Mouse (Mus musculus): Measurements from ENCODE around the gene Dnm1. TPM values are rescaled to one million over a fixed set of nuclear protein-coding genes. Genes with fewer than 3 reads are reported as not detected.

Gene Dnm1
- polyA plus RNA-seq, 1 experiment from 2014 or later: 31.9 TPM

GRCm38 (mm10) chr2:32317791-32318417 is 35.2 kb downstream of the Dnm1 start:
- peaks cover 76% of the 10 kb centered on the region for H3K4me1 ChIP-seq
- peaks cover 20% of the 10 kb centered on the region for H3K36me3 ChIP-seq
- peak overlapping the region; percentile 100 for H3K27ac ChIP-seq
- peak; percentile 87 for ATAC-seq (ENCODE audit: insufficient number of reproducible peaks, insufficient read depth, low FRiP score, low TSS enrichment, low read depth)
- peak overlapping the region; percentile 60 for H3K4me3 ChIP-seq
- no peaks in the 10 kb centered on the region for H3K27me3 ChIP-seq
- peak overlapping the region; percentile 92 for H3K9ac ChIP-seq
- H3K4me2 ChIP-seq: peak overlapping the region; percentile 82
- 4% methylated on average over 19 of the region's 19 CpGs for WGBS
- no peaks in the 10 kb centered on the region for H3K9me3 ChIP-seq

DNA sequence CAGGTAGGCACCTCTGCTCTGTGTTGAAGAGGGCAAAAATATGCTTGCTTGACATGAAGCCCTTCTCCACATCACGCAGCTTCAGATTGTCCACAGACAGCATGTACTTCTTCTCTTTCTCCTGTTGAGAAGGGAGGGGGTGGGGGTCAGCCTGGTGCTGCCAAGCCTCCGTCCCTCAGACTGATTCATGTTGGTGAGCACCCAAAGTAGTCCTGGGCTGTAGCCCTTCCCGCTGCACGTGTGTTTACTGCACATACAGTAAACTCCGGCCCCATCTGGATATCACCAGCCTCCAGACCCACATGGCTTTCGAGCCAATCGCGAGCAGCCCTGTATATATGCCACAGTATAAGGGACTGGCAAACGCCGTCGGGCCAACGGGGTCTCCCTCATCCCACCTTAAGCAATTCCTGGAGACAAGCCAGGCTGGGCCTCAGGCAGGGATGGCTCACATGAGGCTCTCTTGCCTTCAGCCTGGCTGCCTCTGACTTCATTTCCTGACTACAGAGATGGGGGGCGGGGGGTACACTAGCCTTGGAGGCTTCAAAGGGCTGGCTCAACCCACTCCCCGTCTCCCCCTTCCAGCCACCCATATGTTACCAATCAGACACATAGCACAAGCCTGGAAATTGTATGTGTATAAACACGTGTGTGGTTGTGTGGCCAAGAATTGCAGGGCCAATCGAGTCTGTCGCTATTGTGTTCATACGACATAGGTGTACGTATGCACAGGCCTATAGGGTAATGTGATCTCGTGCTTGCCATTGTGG is 36.1 kb downstream of the Dnm1 start:
- peaks cover 74% of the 10 kb centered on the region for H3K4me1 ChIP-seq
- H3K36me3 ChIP-seq: peaks cover 19% of the 10 kb centered on the region
- WGBS: 24% methylated on average over 20 of the region's 20 CpGs
- peak overlapping the region; percentile 60; the same call in 1 of the 2 replicates for H3K4me3 ChIP-seq
- no peaks in the 10 kb centered on the region for H3K27me3 ChIP-seq
- peak; percentile 70 for ATAC-seq (ENCODE audit: insufficient number of reproducible peaks, insufficient read depth, low FRiP score, low TSS enrichment, low read depth)
- H3K9ac ChIP-seq: peak overlapping the region; percentile 92
- peak overlapping the region; percentile 82 for H3K4me2 ChIP-seq
- H3K9me3 ChIP-seq: no peaks in the 10 kb centered on the region
- H3K27ac ChIP-seq: peak overlapping the region; percentile 100

GRCm38 (mm10) chr2:32315751-32316150 is 37.4 kb downstream of the Dnm1 start:
- under 1% methylated on average over 8 of the region's 8 CpGs for WGBS
- ATAC-seq (ENCODE audit: insufficient number of reproducible peaks, insufficient read depth, low FRiP score, low TSS enrichment, low read depth): no peak

GRCm38 (mm10) chr2:32314831-32315230 is 38.3 kb downstream of the Dnm1 start:
- no peaks in the 10 kb centered on the region for H3K27me3 ChIP-seq
- no peaks in the 10 kb centered on the region for H3K9me3 ChIP-seq
- no peak overlapping the region for H3K4me3 ChIP-seq
- peaks cover 27% of the 10 kb centered on the region for H3K36me3 ChIP-seq
- no peak overlapping the region for H3K9ac ChIP-seq
- no peak for ATAC-seq (ENCODE audit: insufficient number of reproducible peaks, insufficient read depth, low FRiP score, low TSS enrichment, low read depth)
- peak overlapping the region; percentile 100 for H3K27ac ChIP-seq
- H3K4me2 ChIP-seq: no peak overlapping the region
- peaks cover 78% of the 10 kb centered on the region for H3K4me1 ChIP-seq
- WGBS: 93% methylated on average over 14 of the region's 14 CpGs

More at GRCm38 (mm10) chr2:32315751-32316150, 37.4 kb downstream of the Dnm1 start:
- Histone ChIP-seq H3K4me3 (0 out of 2 replicates have a peak overlapping the region, but pooled peaks have one; percentile 2), H3K27me3 (no peaks in the 10 kb centered on the region), H3K9ac (peak overlapping the region; percentile 44; the same call in 1 of the 2 replicates), H3K4me2 (peak overlapping the region; percentile 38), H3K27ac (peak overlapping the region; percentile 100), H3K4me1 (peaks cover 78% of the 10 kb centered on the region), H3K9me3 (no peaks in the 10 kb centered on the region), H3K36me3 (peaks cover 19% of the 10 kb centered on the region)

GRCm38 (mm10) chr2:32312318-32312964 is 40.7 kb downstream of the Dnm1 start:
- Histone ChIP-seq H3K27me3 (no peaks in the 10 kb centered on the region), H3K27ac (peak overlapping the region; percentile 73), H3K9me3 (no peaks in the 10 kb centered on the region), H3K36me3 (peaks cover 49% of the 10 kb centered on the region), H3K4me2 (peak overlapping the region; percentile 97), H3K4me1 (peaks cover 65% of the 10 kb centered on the region), H3K4me3 (peak overlapping the region; percentile 71), H3K9ac (peak overlapping the region; percentile 88)
- ATAC-seq (ENCODE audit: insufficient number of reproducible peaks, insufficient read depth, low FRiP score, low TSS enrichment, low read depth): peak; percentile 63
- 3% methylated on average over 55 of the region's 56 CpGs for WGBS

DNA sequence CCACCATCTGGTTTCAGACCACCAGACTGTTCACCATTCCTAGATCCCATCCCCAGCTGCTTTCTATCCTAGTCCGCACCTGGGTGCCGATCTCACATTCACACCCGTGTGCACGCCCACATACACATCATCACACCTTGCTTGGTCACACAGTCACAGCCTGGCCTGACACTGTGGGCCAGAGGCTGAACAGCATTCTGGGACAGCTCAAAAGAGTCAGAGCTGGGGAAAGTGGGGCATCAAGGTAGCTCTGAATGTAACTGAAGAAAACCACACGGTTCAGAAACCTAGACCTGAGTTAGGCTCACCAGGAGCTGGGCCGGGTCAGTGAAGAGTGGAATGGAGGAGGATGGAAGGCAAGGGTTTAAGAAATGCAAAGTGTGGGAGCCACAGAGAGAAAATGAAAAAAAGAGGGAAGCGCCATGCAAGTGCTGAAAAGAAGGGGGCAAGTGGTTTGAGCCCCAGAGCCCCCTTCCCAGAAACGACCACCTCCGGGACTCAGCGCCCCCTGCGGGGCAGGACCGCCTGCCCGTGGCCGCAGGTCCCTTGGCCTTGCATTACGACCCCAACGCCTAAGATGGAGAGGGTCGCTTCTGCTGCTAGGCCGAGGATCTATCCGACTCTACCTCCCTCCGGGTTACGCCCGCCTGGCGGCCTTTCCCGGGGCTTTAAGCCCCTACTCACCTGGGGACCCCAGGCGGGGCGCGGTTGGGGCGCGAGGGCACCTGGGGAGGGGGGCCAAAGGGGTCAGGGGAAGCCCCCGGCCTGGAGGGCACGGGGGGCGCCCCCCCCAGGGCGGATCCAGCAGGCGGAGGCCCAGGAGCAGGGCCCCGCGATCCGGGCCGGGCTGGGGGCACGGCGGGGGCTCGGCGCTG is 41.5 kb downstream of the Dnm1 start:
- H3K36me3 ChIP-seq: peaks cover 55% of the 10 kb centered on the region
- 7% methylated on average over 40 of the region's 42 CpGs for WGBS
- no peak for ATAC-seq (ENCODE audit: insufficient number of reproducible peaks, insufficient read depth, low FRiP score, low TSS enrichment, low read depth)
- no peaks in the 10 kb centered on the region for H3K27me3 ChIP-seq
- peaks cover 57% of the 10 kb centered on the region for H3K4me1 ChIP-seq
- H3K27ac ChIP-seq: peak overlapping the region; percentile 73
- peak overlapping the region; percentile 71 for H3K4me3 ChIP-seq
- H3K4me2 ChIP-seq: peak overlapping the region; percentile 97
- H3K9me3 ChIP-seq: no peaks in the 10 kb centered on the region
- H3K9ac ChIP-seq: peak overlapping the region; percentile 88

- Histone ChIP-seq H3K9ac (peak overlapping the region; percentile 88), H3K27ac (peak overlapping the region; percentile 55; the same call in 1 of the 2 replicates), H3K4me1 (peaks cover 43% of the 10 kb centered on the region), H3K4me2 (peak overlapping the region; percentile 97), H3K36me3 (peaks cover 69% of the 10 kb centered on the region), H3K4me3 (0 out of 2 replicates have a peak overlapping the region, but pooled peaks have one; percentile 71), H3K27me3 (no peaks in the 10 kb centered on the region), H3K9me3 (no peaks in the 10 kb centered on the region)
- 81% methylated on average over 18 of the region's 18 CpGs for WGBS
- no peak for ATAC-seq (ENCODE audit: insufficient number of reproducible peaks, insufficient read depth, low FRiP score, low TSS enrichment, low read depth)
Observed at GRCm38 (mm10) chr2:32310096-32310845, 42.9 kb downstream of the Dnm1 start.

GRCm38 (mm10) chr2:32308870-32309568 is 44.1 kb downstream of the Dnm1 start:
- H3K36me3 ChIP-seq: peaks cover 75% of the 10 kb centered on the region
- no peak overlapping the region for H3K4me3 ChIP-seq
- H3K27me3 ChIP-seq: no peaks in the 10 kb centered on the region
- H3K27ac ChIP-seq: no peak overlapping the region; the same call in 1 of the 2 replicates
- no peaks in the 10 kb centered on the region for H3K9me3 ChIP-seq
- peaks cover 39% of the 10 kb centered on the region for H3K4me1 ChIP-seq
- H3K4me2 ChIP-seq: no peak overlapping the region
- 84% methylated on average over 16 of the region's 16 CpGs for WGBS
- ATAC-seq (ENCODE audit: insufficient number of reproducible peaks, insufficient read depth, low FRiP score, low TSS enrichment, low read depth): no peak
- H3K9ac ChIP-seq: no peak overlapping the region

- H3K36me3 ChIP-seq: peaks cover 77% of the 10 kb centered on the region
- no peaks in the 10 kb centered on the region for H3K27me3 ChIP-seq
- H3K4me2 ChIP-seq: no peak overlapping the region
- H3K9me3 ChIP-seq: no peaks in the 10 kb centered on the region
- 0 out of 2 replicates have a peak overlapping the region, but pooled peaks have one; percentile 22 for H3K9ac ChIP-seq
- H3K27ac ChIP-seq: peak overlapping the region; percentile 48; the same call in 1 of the 2 replicates
- 47% methylated on average over 8 of the region's 8 CpGs for WGBS
- no peak for ATAC-seq (ENCODE audit: insufficient number of reproducible peaks, insufficient read depth, low FRiP score, low TSS enrichment, low read depth)
- H3K4me3 ChIP-seq: no peak overlapping the region
- peaks cover 39% of the 10 kb centered on the region for H3K4me1 ChIP-seq
Observed at GRCm38 (mm10) chr2:32307941-32308760, 45.0 kb downstream of the Dnm1 start.

All from embryonic facial prominence, embryonic 13.5 days (tissue).